Mouse (Mus musculus) heart, embryonic 15.5 days (tissue): Measurements from ENCODE around the gene Zfp280b. TPM values are rescaled to one million over a fixed set of nuclear protein-coding genes. Genes with fewer than 3 reads are reported as not detected.

Experiments
- ATAC-seq: fragments of 200-750 bp; cut with Nextera tagmentation; replicated peaks from 2 replicates; pipeline ENCODE4 v1.8.0; 2017; ENCODE audit warnings: low read depth, moderate TSS enrichment; ENCODE audit not compliant: insufficient number of reproducible peaks, insufficient read depth, low FRiP score
- H3K27ac ChIP-seq: fragments of 300-500 bp; sonication (generic); 2 replicates; pipeline ENCODE4 v1.5.1; 2015; ENCODE audit warnings: mild to moderate bottlenecking, inconsistent platforms
- H3K27me3 ChIP-seq: fragments of 300-500 bp; sonication (generic); 2 replicates; pipeline ENCODE4 v1.6.1; 2015; ENCODE audit warnings: inconsistent platforms
- H3K36me3 ChIP-seq: fragments of 300-500 bp; sonication (generic); 2 replicates; pipeline ENCODE4 v1.6.1; 2015; ENCODE audit warnings: mild to moderate bottlenecking, inconsistent platforms
- H3K4me1 ChIP-seq: fragments of 300-500 bp; sonication (generic); replicated peaks from 2 replicates; pipeline ENCODE4 v1.6.1; 2015; ENCODE audit warnings: inconsistent platforms
- H3K4me2 ChIP-seq: fragments of 300-500 bp; sonication (generic); 2 replicates; pipeline ENCODE4 v1.6.1; 2015; ENCODE audit warnings: inconsistent platforms, mild to moderate bottlenecking, moderate library complexity
- H3K4me3 ChIP-seq: fragments of 300-500 bp; sonication (generic); 2 replicates; pipeline ENCODE4 v1.5.1; 2015; ENCODE audit warnings: mild to moderate bottlenecking, inconsistent platforms
- H3K9ac ChIP-seq: fragments of 300-500 bp; sonication (generic); 2 replicates; pipeline ENCODE4 v1.6.1; 2015; ENCODE audit warnings: mild to moderate bottlenecking, inconsistent platforms
- H3K9me3 ChIP-seq: fragments of 300-500 bp; sonication (generic); replicated peaks from 2 replicates; pipeline ENCODE4 v1.6.1; 2016; ENCODE audit warnings: inconsistent platforms
- whole genome bisulfite sequencing: fragments of 180-500 bp; shearing (Covaris S2); methylation state at CpG from one replicate; pipeline ENCODE4 v1.1.7; 2015; ENCODE audit warnings: mixed read lengths; 5-methylcytosine and 5-hydroxymethylcytosine counted together
- polyA plus RNA-seq: library from polyadenylated mRNA; unstranded; fragments of >200 nt; fragmentation: Nextera tagmentation; extraction: Ambion mirVana; gene quantifications from 2 replicates; pipeline ENCODE4 v1.2.1, GENCODE M21; 2015

Zfp280b gene
- polyA plus RNA-seq, 1 experiment from 2014 or later, result 10.1 TPM

GRCm38 (mm10) chr10:76031511-76032401 is 694 bp upstream of the Zfp280b start:
- Histone ChIP-seq H3K9ac (peak overlapping the region; percentile 87), H3K4me1 (peaks cover 17% of the 10 kb centered on the region), H3K27me3 (no peaks in the 10 kb centered on the region), H3K27ac (peak overlapping the region; percentile 83), H3K4me3 (peak overlapping the region; percentile 98), H3K9me3 (no peaks in the 10 kb centered on the region), H3K36me3 (no peaks in the 10 kb centered on the region), H3K4me2 (peak overlapping the region; percentile 81)
- ATAC-seq, result peak; percentile 57
- WGBS, result 49% methylated on average over 14 of the region's 14 CpGs

GRCm38 (mm10) chr10:76033119-76033455 is 637 bp downstream of the Zfp280b start:
- WGBS, result 15% methylated on average over 7 of the region's 7 CpGs
- peak overlapping the region; percentile 83 for H3K27ac ChIP-seq
- no peak for ATAC-seq

GRCm38 (mm10) chr10:76034001-76034600 is 1.7 kb downstream of the Zfp280b start:
- ATAC-seq, result no peak
- Histone ChIP-seq H3K4me1 (peaks cover 11% of the 10 kb centered on the region), H3K36me3 (peaks cover 11% of the 10 kb centered on the region), H3K4me2 (no peak overlapping the region), H3K27ac (no peak overlapping the region), H3K4me3 (no peak overlapping the region), H3K27me3 (no peaks in the 10 kb centered on the region), H3K9ac (no peak overlapping the region), H3K9me3 (no peaks in the 10 kb centered on the region)
- 90% methylated on average over 8 of the region's 8 CpGs for WGBS

More at GRCm38 (mm10) chr10:76033119-76033455, 637 bp downstream of the Zfp280b start:
- Histone ChIP-seq H3K9me3 (no peaks in the 10 kb centered on the region), H3K27me3 (no peaks in the 10 kb centered on the region), H3K4me2 (peak overlapping the region; percentile 81), H3K9ac (peak overlapping the region; percentile 87), H3K36me3 (0 out of 2 replicates have a peak, but pooled peaks cover under 1% of the 10 kb centered on the region), H3K4me3 (peak overlapping the region; percentile 98), H3K4me1 (peaks cover 11% of the 10 kb centered on the region)

- H3K36me3 ChIP-seq, result peaks cover 23% of the 10 kb centered on the region
These were observed 2.8 kb downstream of the Zfp280b start for GRCm38 (mm10) chr10:76035277-76035676.

GRCm38 (mm10) chr10:76036962-76037361 is 4.5 kb downstream of the Zfp280b start:
- H3K9ac ChIP-seq, result no peak overlapping the region
- no peaks in the 10 kb centered on the region for H3K27me3 ChIP-seq
- 92% methylated on average over 5 of the region's 5 CpGs for WGBS
- ATAC-seq, result no peak
- H3K4me1 ChIP-seq, result peaks cover 9% of the 10 kb centered on the region
- H3K36me3 ChIP-seq, result peaks cover 36% of the 10 kb centered on the region
- H3K4me2 ChIP-seq, result no peak overlapping the region
- no peaks in the 10 kb centered on the region for H3K9me3 ChIP-seq
- no peak overlapping the region for H3K27ac ChIP-seq
- H3K4me3 ChIP-seq, result no peak overlapping the region

More at GRCm38 (mm10) chr10:76035277-76035676, 2.8 kb downstream of the Zfp280b start:
- Histone ChIP-seq H3K4me1 (peaks cover 11% of the 10 kb centered on the region), H3K27me3 (no peaks in the 10 kb centered on the region), H3K4me3 (no peak overlapping the region), H3K9me3 (no peaks in the 10 kb centered on the region), H3K9ac (no peak overlapping the region), H3K27ac (no peak overlapping the region), H3K4me2 (no peak overlapping the region)
- ATAC-seq, result no peak

- no peak overlapping the region for H3K27ac ChIP-seq
- H3K9ac ChIP-seq, result no peak overlapping the region
- H3K36me3 ChIP-seq, result peaks cover 19% of the 10 kb centered on the region
- H3K4me3 ChIP-seq, result no peak overlapping the region
- H3K27me3 ChIP-seq, result no peaks in the 10 kb centered on the region
- 47% methylated on average over 5 of the region's 5 CpGs for WGBS
- ATAC-seq, result no peak
- no peaks in the 10 kb centered on the region for H3K9me3 ChIP-seq
- no peak overlapping the region for H3K4me2 ChIP-seq
- peaks cover 6% of the 10 kb centered on the region for H3K4me1 ChIP-seq
These were observed 12.9 kb downstream of the Zfp280b start for GRCm38 (mm10) chr10:76045343-76045742.

GRCm38 (mm10) chr10:76046754-76047153 is 14.3 kb downstream of the Zfp280b start:
- 12% methylated on average over 1 of the region's 1 CpGs for WGBS
- Histone ChIP-seq H3K4me3 (no peak overlapping the region), H3K36me3 (peaks cover 6% of the 10 kb centered on the region; the same call in 1 of the 2 replicates), H3K4me1 (peaks cover 6% of the 10 kb centered on the region), H3K9ac (no peak overlapping the region), H3K27ac (no peak overlapping the region), H3K9me3 (no peaks in the 10 kb centered on the region), H3K27me3 (no peaks in the 10 kb centered on the region), H3K4me2 (no peak overlapping the region)
- no peak for ATAC-seq

- Histone ChIP-seq H3K9me3 (no peaks in the 10 kb centered on the region), H3K4me2 (no peak overlapping the region), H3K36me3 (peaks cover 6% of the 10 kb centered on the region; the same call in 1 of the 2 replicates), H3K9ac (no peak overlapping the region), H3K27me3 (no peaks in the 10 kb centered on the region), H3K4me3 (no peak overlapping the region), H3K27ac (no peak overlapping the region), H3K4me1 (peaks cover 6% of the 10 kb centered on the region)
- 33% methylated on average over 5 of the region's 5 CpGs for WGBS
- ATAC-seq, result no peak
These were observed 14.9 kb downstream of the Zfp280b start for GRCm38 (mm10) chr10:76047182-76047869.

- Histone ChIP-seq H3K9ac (no peak overlapping the region), H3K27ac (no peak overlapping the region), H3K36me3 (no peaks in the 10 kb centered on the region), H3K27me3 (no peaks in the 10 kb centered on the region), H3K9me3 (no peaks in the 10 kb centered on the region), H3K4me2 (no peak overlapping the region), H3K4me1 (peaks cover 6% of the 10 kb centered on the region), H3K4me3 (no peak overlapping the region)
- ATAC-seq, result no peak
- 46% methylated on average over 6 of the region's 6 CpGs for WGBS
These were observed 16.5 kb downstream of the Zfp280b start for GRCm38 (mm10) chr10:76048967-76049366.

GRCm38 (mm10) chr10:76051860-76052259 is 19.4 kb downstream of the Zfp280b start:
- no peak for ATAC-seq
- WGBS, result 73% methylated on average over 11 of the region's 11 CpGs
- no peak overlapping the region for H3K4me2 ChIP-seq
- no peak overlapping the region for H3K9ac ChIP-seq
- peaks cover 3% of the 10 kb centered on the region for H3K4me1 ChIP-seq
- H3K9me3 ChIP-seq, result no peaks in the 10 kb centered on the region
- H3K4me3 ChIP-seq, result no peak overlapping the region
- no peaks in the 10 kb centered on the region for H3K36me3 ChIP-seq
- no peaks in the 10 kb centered on the region for H3K27me3 ChIP-seq
- no peak overlapping the region for H3K27ac ChIP-seq

GRCm38 (mm10) chr10:76062439-76062838 is 30.0 kb downstream of the Zfp280b start:
- no peak overlapping the region for H3K9ac ChIP-seq
- no peak overlapping the region for H3K4me3 ChIP-seq
- no peaks in the 10 kb centered on the region for H3K9me3 ChIP-seq
- no peak overlapping the region for H3K4me2 ChIP-seq
- no peaks in the 10 kb centered on the region for H3K27me3 ChIP-seq
- H3K4me1 ChIP-seq, result no peaks in the 10 kb centered on the region
- ATAC-seq, result no peak
- no peak overlapping the region for H3K27ac ChIP-seq
- WGBS, result 91% methylated on average over 5 of the region's 5 CpGs
- H3K36me3 ChIP-seq, result no peaks in the 10 kb centered on the region
